Mouse (Mus musculus) hindbrain, postnatal 0 days (tissue): Measurements from ENCODE around the gene Mvb12b. TPM values are rescaled to one million over a fixed set of nuclear protein-coding genes. Genes with fewer than 3 reads are reported as not detected.

Experiments
- ATAC-seq: fragments of 200-750 bp; cut with Nextera tagmentation; 2 replicates; pipeline ENCODE4 v1.8.0; 2017; ENCODE audit warnings: mild to moderate bottlenecking, moderate TSS enrichment, moderate library complexity
- DNase-seq: peaks from one replicate; pipeline ENCODE4 v3.0.0-alpha.2; 2015; ENCODE audit warnings: low spot score
- H3K27ac ChIP-seq: fragments of 300-500 bp; sonication (generic); 2 replicates; pipeline ENCODE4 v1.5.1; 2014; ENCODE audit warnings: mild to moderate bottlenecking
- H3K27me3 ChIP-seq: fragments of 300-500 bp; sonication (generic); 2 replicates; pipeline ENCODE4 v1.6.1; 2014; ENCODE audit warnings: low read length, mixed read lengths; ENCODE audit not compliant: insufficient read depth
- H3K36me3 ChIP-seq: fragments of 300-500 bp; sonication (generic); 2 replicates; pipeline ENCODE4 v1.6.1; 2014; ENCODE audit warnings: low read length, mixed read lengths; ENCODE audit not compliant: insufficient read depth
- H3K4me1 ChIP-seq: fragments of 300-500 bp; sonication (generic); 2 replicates; pipeline ENCODE4 v1.6.1; 2014; ENCODE audit warnings: antibody characterized with exemption, low read length, mixed read lengths; ENCODE audit not compliant: insufficient read depth
- H3K4me2 ChIP-seq: fragments of 300-500 bp; sonication (generic); 2 replicates; pipeline ENCODE4 v1.6.1; 2014; ENCODE audit warnings: low read depth, mild to moderate bottlenecking, low read length, moderate library complexity, mixed read lengths
- H3K4me3 ChIP-seq: fragments of 300-500 bp; sonication (generic); 2 replicates; pipeline ENCODE4 v1.5.1; 2014; ENCODE audit warnings: low read length
- H3K9ac ChIP-seq: fragments of 300-500 bp; sonication (generic); replicated peaks from 2 replicates; pipeline ENCODE4 v1.6.1; 2014; ENCODE audit warnings: mild to moderate bottlenecking, low read length, moderate library complexity, mixed read lengths
- H3K9me3 ChIP-seq: fragments of 300-500 bp; sonication (generic); 2 replicates; pipeline ENCODE4 v1.6.1; 2016; ENCODE audit warnings: low read length, mixed read lengths
- CTCF ChIP-seq: IDR thresholded peaks from 2 replicates; pipeline ENCODE4 v1.5.1; 2016; ENCODE audit warnings: antibody characterized with exemption, control low read depth, low read depth
- WGBS: fragments of 180-500 bp; shearing (Covaris S2); extraction: QIAGEN DNeasy Blood & Tissue Kit; methylation state at CpG from one replicate; pipeline ENCODE4 v1.1.7; 2014; 5-methylcytosine and 5-hydroxymethylcytosine counted together
- polyA plus RNA-seq: library from polyadenylated mRNA; unstranded; fragments of >200 nt; fragmentation: Nextera tagmentation; extraction: Ambion mirVana; gene quantifications from 2 replicates; pipeline ENCODE4 v1.2.1, GENCODE M21; 2015
- total RNA-seq: library from RNA; depleted of rRNA; stranded (reverse); fragments of >200 nt; gene quantifications from 2 replicates; pipeline ENCODE4 v1.2.3, GENCODE M21; 2014

The Mvb12b gene
- total and polyA plus RNA-seq, 2 experiments from 2014 or later = 64.1 to 134 TPM

DNA sequence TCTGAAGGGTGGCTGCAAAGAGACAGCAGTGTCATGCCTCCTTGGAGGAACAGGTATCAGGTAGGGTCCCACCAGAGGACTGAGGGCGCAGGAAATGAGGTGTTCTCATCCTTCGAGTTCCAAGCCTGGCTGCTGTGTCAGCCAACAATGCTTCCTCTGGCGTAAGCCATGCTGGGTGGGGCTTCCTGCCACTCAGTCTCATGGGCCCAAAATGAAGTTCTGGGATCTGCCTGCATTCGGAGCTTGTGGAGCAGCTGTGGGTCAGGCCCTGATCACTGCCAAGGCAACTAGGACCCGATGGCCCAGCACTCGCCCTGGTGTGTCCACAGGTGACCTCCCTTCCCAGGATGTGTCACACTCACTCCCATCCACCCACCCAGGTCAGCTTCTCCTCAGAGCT is 61.0 kb downstream of the Mvb12b start:
- H3K4me3 ChIP-seq = no peak overlapping the region
- TF ChIP-seq CTCF = no peak
- no peaks in the 10 kb centered on the region for H3K4me1 ChIP-seq
- 93% methylated on average over 6 of the region's 6 CpGs for WGBS
- no peak overlapping the region for H3K4me2 ChIP-seq
- no peak overlapping the region for H3K9ac ChIP-seq
- H3K36me3 ChIP-seq = peaks cover 55% of the 10 kb centered on the region; the same call in 1 of the 2 replicates
- no peak overlapping the region for H3K27ac ChIP-seq
- no peak for DNase-seq
- no peaks in the 10 kb centered on the region for H3K27me3 ChIP-seq
- no peaks in the 10 kb centered on the region for H3K9me3 ChIP-seq
- no peak for ATAC-seq

DNA sequence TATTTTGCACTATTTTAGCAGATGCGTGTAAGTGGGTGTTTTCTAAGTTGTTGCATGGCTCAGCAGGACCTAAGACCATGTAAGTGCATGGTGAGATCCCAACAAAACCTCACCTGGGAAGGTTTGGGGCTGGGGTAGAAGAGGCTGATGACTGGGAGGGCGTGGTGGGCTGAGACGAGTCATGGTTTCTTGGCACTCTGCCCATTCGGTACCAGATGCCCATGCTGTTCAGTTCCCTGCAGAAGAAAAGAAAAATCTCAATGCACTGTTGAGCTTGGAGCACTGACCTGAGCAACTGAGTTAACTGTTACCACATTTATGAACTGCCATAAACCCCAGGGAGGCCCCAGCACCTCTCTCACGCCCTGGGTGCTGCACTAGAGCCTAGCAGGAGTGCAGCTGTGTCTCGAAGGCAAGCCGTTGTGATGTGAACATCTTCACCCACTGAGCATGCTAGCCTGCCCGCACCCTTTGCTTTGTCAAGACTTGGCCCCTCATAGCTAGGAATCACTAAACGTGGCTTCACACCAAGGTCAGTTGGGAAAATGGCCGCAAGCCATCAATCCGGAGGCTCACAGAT is 62.7 kb downstream of the Mvb12b start:
- Histone ChIP-seq H3K9ac (no peak overlapping the region), H3K4me2 (no peak overlapping the region), H3K36me3 (peaks cover 51% of the 10 kb centered on the region; the same call in 1 of the 2 replicates), H3K4me1 (no peaks in the 10 kb centered on the region), H3K9me3 (no peaks in the 10 kb centered on the region), H3K27me3 (no peaks in the 10 kb centered on the region), H3K27ac (no peak overlapping the region), H3K4me3 (no peak overlapping the region)
- DNase-seq = no peak
- no peak for TF ChIP-seq CTCF
- no peak for ATAC-seq
- WGBS = 79% methylated on average over 11 of the region's 11 CpGs

DNA sequence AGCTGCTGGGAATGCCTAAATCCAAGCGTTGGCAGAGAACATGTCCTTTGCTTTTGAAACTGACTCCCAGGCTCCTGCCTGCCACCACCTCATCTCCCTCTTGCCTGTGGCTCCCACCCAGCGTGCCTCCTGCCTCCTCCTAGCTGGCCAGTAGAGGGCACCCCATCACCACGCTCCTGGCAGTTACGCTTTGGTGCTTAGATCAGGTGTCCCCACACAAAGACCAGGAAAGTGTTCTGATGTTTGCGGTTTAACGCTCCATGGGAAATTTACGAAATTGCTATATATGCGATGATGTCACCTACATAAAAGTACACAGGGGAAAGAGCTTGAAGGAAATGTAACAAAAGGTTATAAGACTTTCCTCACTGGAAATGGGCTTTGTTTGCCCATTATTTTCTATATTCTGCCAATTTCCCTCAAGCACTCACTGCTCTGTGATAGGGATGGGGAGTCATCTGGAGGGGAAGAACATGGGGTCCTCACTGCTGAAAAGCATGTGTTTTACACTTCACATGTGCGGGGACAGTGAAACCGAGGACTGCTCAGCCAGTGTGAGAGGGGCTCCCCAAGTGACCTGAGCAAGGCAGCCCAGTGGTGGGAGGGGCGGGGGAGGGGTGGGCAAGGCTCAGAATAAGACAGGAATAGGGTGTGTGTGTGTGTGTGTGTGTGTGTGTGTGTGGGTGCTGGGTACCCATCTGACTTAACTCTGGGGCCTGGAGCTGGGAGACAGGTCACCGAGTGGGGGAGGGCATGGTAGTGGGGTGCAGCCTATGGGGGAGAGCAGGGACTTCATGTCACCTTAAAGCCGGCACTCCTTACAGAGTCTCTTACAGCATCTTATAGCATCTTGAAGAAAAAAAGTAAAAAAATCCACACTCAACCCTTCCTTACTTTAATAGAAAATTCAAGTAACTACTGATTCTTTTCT is 65.8 kb downstream of the Mvb12b start:
- no peaks in the 10 kb centered on the region for H3K9me3 ChIP-seq
- 0 out of 2 replicates have a peak overlapping the region, but pooled peaks have one; percentile 17 for H3K27ac ChIP-seq
- 27% methylated on average over 13 of the region's 13 CpGs for WGBS
- no peak overlapping the region for H3K4me2 ChIP-seq
- H3K27me3 ChIP-seq = no peaks in the 10 kb centered on the region
- ATAC-seq (peak; percentile 87), DNase-seq (peak; percentile 89)
- H3K4me3 ChIP-seq = no peak overlapping the region
- no peaks in the 10 kb centered on the region for H3K4me1 ChIP-seq
- TF ChIP-seq CTCF = peak; percentile 99
- H3K36me3 ChIP-seq = peaks cover 59% of the 10 kb centered on the region; the same call in 1 of the 2 replicates
- H3K9ac ChIP-seq = no peak overlapping the region

DNA sequence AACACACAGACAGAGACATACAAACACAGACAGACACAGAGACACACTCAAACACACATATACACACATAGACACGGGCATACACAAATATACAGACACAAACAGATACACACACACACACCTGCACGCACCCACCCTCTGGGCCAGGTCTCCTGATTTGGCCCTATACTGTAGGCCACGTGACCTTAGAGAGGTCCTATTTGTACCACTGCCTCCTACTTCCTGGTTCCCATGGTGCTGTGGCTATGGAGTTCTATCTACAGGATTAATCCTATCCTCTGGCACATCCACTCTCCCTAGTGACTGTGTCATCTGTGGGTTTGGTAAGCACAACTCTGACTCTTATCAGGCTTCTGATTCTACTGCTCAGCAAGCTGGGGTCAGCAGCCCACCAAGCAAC is 67.3 kb downstream of the Mvb12b start:
- TF ChIP-seq CTCF = no peak
- Histone ChIP-seq H3K4me2 (no peak overlapping the region), H3K4me1 (no peaks in the 10 kb centered on the region), H3K9ac (0 out of 2 replicates have a peak overlapping the region, but pooled peaks have one; percentile 9), H3K4me3 (no peak overlapping the region), H3K27ac (no peak overlapping the region), H3K36me3 (peaks cover 49% of the 10 kb centered on the region; the same call in 1 of the 2 replicates), H3K27me3 (no peaks in the 10 kb centered on the region), H3K9me3 (no peaks in the 10 kb centered on the region)
- DNase-seq (no peak), ATAC-seq (no peak)
- 93% methylated on average over 3 of the region's 3 CpGs for WGBS

DNA sequence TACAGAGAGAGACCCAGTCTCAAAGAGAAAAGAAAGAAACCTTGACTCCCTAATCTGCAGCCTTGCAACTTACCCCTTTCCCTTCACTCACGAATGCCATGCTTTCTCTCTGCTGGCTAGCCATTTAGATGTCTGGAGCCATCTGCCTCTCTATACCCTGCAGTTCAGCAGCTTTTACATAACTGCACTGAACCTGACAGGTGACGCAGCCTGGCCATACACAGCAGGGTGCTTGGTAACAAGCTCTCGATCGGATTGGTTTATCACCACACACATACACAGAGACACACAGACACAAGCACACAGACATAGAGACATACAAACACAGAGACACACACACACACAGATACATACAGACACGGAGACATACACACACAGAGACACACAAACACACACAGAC is 67.7 kb downstream of the Mvb12b start:
- no peaks in the 10 kb centered on the region for H3K27me3 ChIP-seq
- H3K4me1 ChIP-seq = no peaks in the 10 kb centered on the region
- DNase-seq = no peak
- no peaks in the 10 kb centered on the region for H3K9me3 ChIP-seq
- no peak overlapping the region for H3K4me3 ChIP-seq
- peaks cover 45% of the 10 kb centered on the region; the same call in 1 of the 2 replicates for H3K36me3 ChIP-seq
- H3K4me2 ChIP-seq = no peak overlapping the region
- WGBS = 80% methylated on average over 5 of the region's 5 CpGs
- no peak overlapping the region for H3K27ac ChIP-seq
- TF ChIP-seq CTCF = no peak
- no peak overlapping the region for H3K9ac ChIP-seq
- ATAC-seq = no peak

DNA sequence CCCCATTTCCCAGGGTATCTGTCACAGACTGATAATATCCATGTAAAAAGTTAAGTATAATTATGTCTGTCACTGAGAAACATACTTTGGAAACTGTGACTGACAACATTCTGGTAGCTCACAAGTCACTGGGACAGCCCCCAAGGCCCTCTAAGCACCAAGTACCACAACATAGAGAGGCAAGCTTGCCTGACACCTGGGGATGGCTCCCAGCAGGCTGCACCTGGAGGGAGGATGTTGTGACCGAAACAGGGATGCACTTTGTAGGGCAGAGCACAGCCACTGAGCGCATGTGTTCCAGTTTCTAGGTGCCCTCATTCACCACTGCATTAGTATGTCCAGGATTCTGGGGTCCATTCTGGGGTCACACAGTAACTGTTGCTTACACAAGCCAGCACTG is 69.4 kb downstream of the Mvb12b start:
- WGBS = 92% methylated on average over 2 of the region's 2 CpGs
- no peak for DNase-seq
- Histone ChIP-seq H3K27me3 (no peaks in the 10 kb centered on the region), H3K4me1 (peaks cover 15% of the 10 kb centered on the region; the same call in 1 of the 2 replicates), H3K9ac (no peak overlapping the region), H3K4me2 (no peak overlapping the region), H3K27ac (no peak overlapping the region), H3K4me3 (no peak overlapping the region), H3K9me3 (no peaks in the 10 kb centered on the region), H3K36me3 (peaks cover 29% of the 10 kb centered on the region; the same call in 1 of the 2 replicates)
- no peak for ATAC-seq
- TF ChIP-seq CTCF = no peak
